Mouse (Mus musculus) cerebellum, adult 2 months (tissue): ENCODE results near the gene Sirt4.
A peak's percentile ranks its signal among the peaks of the same experiment; 100 is the strongest.

ENCODE experiments used
- CTCF ChIP-seq: fragments of 200-500 bp; IDR thresholded peaks from 2 replicates; pipeline ENCODE4 v1.5.1; 2011; ENCODE audit warnings: low read depth, mild to moderate bottlenecking, control low read depth, low read length, moderate library complexity, borderline replicate concordance; ENCODE audit not compliant: insufficient read depth
- POLR2A ChIP-seq: fragments of 200-500 bp; IDR thresholded peaks from 2 replicates; pipeline ENCODE4 v1.6.1; 2011; ENCODE audit warnings: low read length, control low read depth, borderline replicate concordance; ENCODE audit not compliant: insufficient read depth

DNA sequence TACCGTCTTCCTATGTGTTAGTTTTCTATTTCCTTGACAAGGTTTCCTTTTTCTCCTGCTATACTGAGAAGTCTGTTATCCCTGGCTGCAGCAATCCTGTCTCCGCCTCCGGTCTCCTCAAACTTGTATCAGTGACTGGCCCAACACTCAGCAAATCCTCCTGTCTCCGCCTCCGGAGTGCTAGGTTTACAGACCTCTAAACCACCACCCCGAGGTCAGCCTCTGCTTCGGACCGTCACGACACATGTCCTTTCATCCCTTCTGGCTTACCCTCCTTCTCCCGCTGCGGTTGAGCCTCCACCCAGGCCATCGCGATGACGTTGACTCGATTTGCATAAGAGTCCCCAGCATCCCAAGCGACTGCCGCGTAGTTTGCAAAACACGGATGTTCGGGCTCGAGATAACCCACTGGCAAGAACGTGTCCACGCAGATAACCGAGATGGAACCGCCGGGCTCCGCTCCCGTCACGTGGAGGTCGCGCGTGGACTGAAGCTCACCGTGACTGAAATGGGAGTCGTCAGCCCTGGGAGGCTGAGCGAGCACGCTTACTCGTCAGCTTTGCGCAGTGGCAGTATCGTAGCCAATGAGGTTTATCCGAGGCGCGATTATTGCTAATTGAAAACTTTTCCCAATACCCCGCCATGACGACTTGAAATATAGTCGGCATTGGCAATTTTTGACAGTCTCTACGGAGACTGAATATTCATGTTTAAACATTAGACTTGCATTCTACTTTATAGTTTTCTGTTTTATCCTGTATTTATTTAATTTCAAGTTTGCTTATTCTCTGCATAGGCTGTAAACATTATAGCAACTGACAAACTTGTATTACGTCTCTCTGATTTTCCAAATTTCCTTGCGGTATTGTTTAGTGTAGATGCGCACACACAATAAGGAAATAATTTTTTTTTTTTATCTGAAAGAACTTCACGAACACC, 5.4 kb upstream of the Sirt4 start:
- TF ChIP-seq POLR2A (peak; percentile 94), CTCF (no peak)
